ENCODE assay signal across 30 mouse cellular contexts in genomic region chr13:60514806-60515205, GRCm38 (mm10).
"Had no signal": no experiment of that assay in that cellular context is flagged by ENCODE, and none has a peak within 500 bp of the region (broad histone marks: within the 10 kb centered on the region; RNA-seq: fewer than 3 reads in every experiment).

No protein-coding gene starts in this region.

- H3K27ac ChIP-seq: limb, embryonic 10.5 days; limb, embryonic 12.5 days; limb, embryonic 13.5 days; limb, embryonic 15.5 days; liver, embryonic 12.5 days; liver, embryonic 13.5 days; liver, embryonic 14.5 days; liver, embryonic 15.5 days; lung, embryonic 15.5 days; macrophage; midbrain, embryonic 10.5 days; midbrain, embryonic 12.5 days; midbrain, embryonic 13.5 days; midbrain, embryonic 15.5 days; neural tube, embryonic 12.5 days had no signal

- H3K4me3 ChIP-seq: limb, embryonic 10.5 days; limb, embryonic 12.5 days; limb, embryonic 13.5 days; limb, embryonic 15.5 days; liver, embryonic 12.5 days; liver, embryonic 13.5 days; liver, embryonic 15.5 days; lung, embryonic 15.5 days; megakaryocyte, embryonic 14.5 days; midbrain, embryonic 10.5 days; midbrain, embryonic 12.5 days; midbrain, embryonic 13.5 days; midbrain, embryonic 15.5 days; myocyte; neural tube, embryonic 12.5 days had no signal

- H3K9ac ChIP-seq: limb, embryonic 12.5 days; limb, embryonic 13.5 days; limb, embryonic 15.5 days; liver, embryonic 12.5 days; liver, embryonic 13.5 days; liver, embryonic 14.5 days; liver, embryonic 15.5 days; liver, postnatal 0 days; lung, embryonic 15.5 days; midbrain, embryonic 12.5 days; midbrain, embryonic 13.5 days; midbrain, embryonic 15.5 days; neural tube, embryonic 12.5 days had no signal

- H3K4me2 ChIP-seq: limb, embryonic 12.5 days; limb, embryonic 13.5 days; limb, embryonic 15.5 days; liver, embryonic 11.5 days; liver, embryonic 12.5 days; liver, embryonic 13.5 days; liver, embryonic 15.5 days; lung, embryonic 15.5 days; midbrain, embryonic 11.5 days; midbrain, embryonic 12.5 days; midbrain, embryonic 13.5 days; midbrain, embryonic 15.5 days; neural tube, embryonic 12.5 days had no signal

- H3K9me3 ChIP-seq: limb, embryonic 10.5 days; limb, embryonic 12.5 days; limb, embryonic 13.5 days; limb, embryonic 15.5 days; liver, embryonic 12.5 days; liver, embryonic 13.5 days; liver, embryonic 15.5 days; lung, embryonic 15.5 days; midbrain, embryonic 10.5 days; midbrain, embryonic 12.5 days; midbrain, embryonic 13.5 days; midbrain, embryonic 15.5 days; neural tube, embryonic 12.5 days had no signal

- ATAC-seq: liver, embryonic 12.5 days; liver, postnatal 0 days; lung, postnatal 0 days; midbrain, embryonic 13.5 days; midbrain, embryonic 15.5 days; midbrain, embryonic 16.5 days had no signal

- DNase-seq: left cerebral cortex, postnatal 4 days; liver; liver, embryonic 13.5 days; liver, postnatal 0 days; lung, adult 2 months; lung, postnatal 10 days; lung, postnatal 14 days; lung, postnatal 36 days; lung, postnatal 4 days; midbrain, embryonic 14.5 days had no signal

- H3K27me3 ChIP-seq: limb, embryonic 12.5 days; limb, embryonic 13.5 days; limb, embryonic 15.5 days; liver, embryonic 12.5 days; liver, embryonic 13.5 days; liver, embryonic 15.5 days; lung, embryonic 15.5 days; megakaryocyte, embryonic 14.5 days; midbrain, embryonic 15.5 days; neural tube, embryonic 12.5 days had no signal

- H3K36me3 ChIP-seq: limb, embryonic 10.5 days; limb, embryonic 12.5 days; limb, embryonic 13.5 days; limb, embryonic 15.5 days; liver, embryonic 12.5 days; liver, embryonic 13.5 days; liver, embryonic 15.5 days; lung, embryonic 15.5 days; midbrain, embryonic 10.5 days; midbrain, embryonic 12.5 days; midbrain, embryonic 13.5 days; midbrain, embryonic 15.5 days; neural tube, embryonic 12.5 days had no signal

- H3K4me1 ChIP-seq: limb, embryonic 10.5 days; limb, embryonic 12.5 days; liver, embryonic 12.5 days; liver, embryonic 13.5 days; liver, embryonic 15.5 days; lung, embryonic 15.5 days; megakaryocyte, embryonic 14.5 days; midbrain, embryonic 12.5 days; midbrain, embryonic 13.5 days; midbrain, embryonic 15.5 days; neural tube, embryonic 12.5 days had no signal
